Mouse (Mus musculus): ENCODE measurements around the gene Pepd. TPM values are rescaled to one million over a fixed set of nuclear protein-coding genes. Genes with fewer than 3 reads are reported as not detected.

Pepd gene
- polyA plus RNA-seq, 1 experiment from 2014 or later: 67.3 TPM

DNA sequence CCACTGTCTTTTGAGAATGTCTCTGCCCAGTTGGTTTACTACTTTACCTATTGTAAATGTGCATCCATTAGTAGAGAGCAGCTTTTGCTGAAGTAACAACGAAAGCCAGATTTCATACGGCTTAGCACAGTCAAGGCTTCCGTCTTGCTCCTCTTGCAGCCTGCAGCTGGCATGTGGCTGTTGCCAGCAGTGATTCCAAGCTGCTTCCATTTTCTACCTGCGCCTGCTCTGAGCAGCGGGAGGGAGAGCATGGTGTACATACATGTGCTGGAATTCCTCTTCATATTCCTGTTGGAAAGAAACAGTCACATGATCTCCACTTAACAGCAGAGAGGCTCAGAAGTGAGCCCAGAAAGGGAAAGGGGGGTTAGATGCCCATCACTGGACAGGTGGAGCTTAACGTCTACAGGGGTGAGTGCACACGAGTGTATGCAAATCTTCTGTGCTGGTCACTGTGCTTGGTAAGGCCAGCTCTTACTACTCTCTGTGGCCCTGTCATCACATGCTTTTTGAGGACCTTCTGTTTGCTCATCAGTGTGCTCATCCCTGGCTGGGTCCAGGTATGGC, 91.1 kb downstream of the Pepd start:
- Histone ChIP-seq H3K27ac (ENCODE audit: low read length) (no peak overlapping the region), H3K36me3 (ENCODE audit: control insufficient read depth, insufficient read depth, low read length) (no peaks in the 10 kb centered on the region), H3K9ac (ENCODE audit: low read length) (no peak overlapping the region), H3K4me3 (ENCODE audit: low read length) (no peak overlapping the region), H3K9me3 (ENCODE audit: control insufficient read depth, low read length) (no peaks in the 10 kb centered on the region), H3K27me3 (ENCODE audit: control insufficient read depth, insufficient read depth, low read depth, low read length) (no peaks in the 10 kb centered on the region), H3K4me1 (replicated peaks; ENCODE audit: control insufficient read depth, insufficient read depth, low read length) (no peaks in the 10 kb centered on the region), H3K4me2 (ENCODE audit: low read depth, low read length) (no peak overlapping the region)
- 61% methylated on average over 7 of the region's 7 CpGs for WGBS
- peak; percentile 82 for ATAC-seq (ENCODE audit: low read depth)

DNA sequence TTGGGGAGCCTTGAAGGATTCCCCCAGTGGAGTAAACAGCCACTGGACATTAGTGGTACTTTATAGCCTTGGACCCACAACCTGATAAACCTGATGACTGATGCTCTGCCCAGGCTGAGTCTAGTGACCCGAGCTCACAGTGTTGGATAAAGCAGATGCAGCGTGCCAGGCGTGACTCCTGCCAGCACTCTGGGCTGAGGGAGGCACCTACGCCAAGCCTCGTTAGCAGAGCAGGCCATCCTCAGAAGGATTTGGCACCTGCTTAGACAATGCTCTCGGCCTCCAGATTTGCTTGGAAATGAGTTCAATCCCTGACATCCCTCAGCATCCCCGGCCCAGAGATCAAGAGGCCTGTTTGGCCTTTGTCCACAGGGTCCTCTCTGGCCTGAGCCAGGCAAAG, 94.5 kb downstream of the Pepd start:
- Histone ChIP-seq H3K27ac (ENCODE audit: low read length) (no peak overlapping the region), H3K4me1 (replicated peaks; ENCODE audit: control insufficient read depth, insufficient read depth, low read length) (no peaks in the 10 kb centered on the region), H3K9ac (ENCODE audit: low read length) (no peak overlapping the region), H3K4me2 (ENCODE audit: low read depth, low read length) (no peak overlapping the region), H3K36me3 (ENCODE audit: control insufficient read depth, insufficient read depth, low read length) (no peaks in the 10 kb centered on the region), H3K9me3 (ENCODE audit: control insufficient read depth, low read length) (no peaks in the 10 kb centered on the region), H3K4me3 (ENCODE audit: low read length) (no peak overlapping the region), H3K27me3 (ENCODE audit: control insufficient read depth, insufficient read depth, low read depth, low read length) (no peaks in the 10 kb centered on the region)
- WGBS: 89% methylated on average over 7 of the region's 7 CpGs
- no peak for ATAC-seq (ENCODE audit: low read depth)

DNA sequence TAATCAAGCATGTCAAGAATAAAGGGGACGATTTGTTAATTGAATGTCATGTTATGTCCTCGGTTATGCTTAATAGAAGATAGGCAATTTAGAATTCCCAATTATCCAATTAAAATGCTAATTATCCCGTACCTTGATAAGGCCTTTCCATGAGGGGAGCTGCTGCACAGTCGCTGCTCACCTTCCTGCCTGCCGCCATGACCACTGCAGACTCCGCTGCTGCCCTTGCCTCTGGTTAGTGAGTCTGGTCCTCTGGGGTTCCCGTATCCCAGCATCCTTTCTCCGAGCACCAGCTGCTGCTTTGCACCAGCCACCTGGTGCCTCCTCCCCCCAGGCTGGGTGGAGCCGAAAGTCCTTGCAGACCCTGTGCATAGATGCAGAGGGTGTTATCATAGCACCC, 101.0 kb downstream of the Pepd start:
- Histone ChIP-seq H3K27ac (ENCODE audit: low read length) (no peak overlapping the region), H3K4me3 (ENCODE audit: low read length) (no peak overlapping the region), H3K9me3 (ENCODE audit: control insufficient read depth, low read length) (no peaks in the 10 kb centered on the region), H3K9ac (ENCODE audit: low read length) (no peak overlapping the region), H3K4me1 (replicated peaks; ENCODE audit: control insufficient read depth, insufficient read depth, low read length) (no peaks in the 10 kb centered on the region), H3K27me3 (ENCODE audit: control insufficient read depth, insufficient read depth, low read depth, low read length) (no peaks in the 10 kb centered on the region), H3K36me3 (ENCODE audit: control insufficient read depth, insufficient read depth, low read length) (no peaks in the 10 kb centered on the region), H3K4me2 (ENCODE audit: low read depth, low read length) (no peak overlapping the region)
- WGBS: 74% methylated on average over 9 of the region's 9 CpGs
- no peak for ATAC-seq (ENCODE audit: low read depth)

DNA sequence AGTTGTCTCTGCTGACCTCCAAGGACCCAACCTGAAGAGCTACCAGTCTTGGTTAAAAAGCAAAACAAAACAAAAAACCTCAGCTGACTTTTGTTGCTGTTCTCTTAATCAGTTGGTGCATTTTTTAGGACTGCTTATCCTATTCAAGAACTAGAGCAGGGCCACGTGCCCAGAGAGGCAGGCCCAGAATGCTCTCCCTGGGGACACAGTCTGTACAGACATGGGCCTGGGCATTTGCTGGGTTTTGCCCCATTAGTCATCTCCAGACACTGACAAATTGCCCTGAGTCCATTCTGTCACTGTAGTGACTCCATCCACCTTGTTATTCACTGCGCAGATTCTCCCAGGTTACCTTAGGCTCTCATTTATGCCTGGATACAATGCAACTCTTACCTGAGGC, 103.1 kb downstream of the Pepd start:
- ATAC-seq (ENCODE audit: low read depth): no peak
- Histone ChIP-seq H3K9me3 (ENCODE audit: control insufficient read depth, low read length) (no peaks in the 10 kb centered on the region), H3K4me1 (replicated peaks; ENCODE audit: control insufficient read depth, insufficient read depth, low read length) (no peaks in the 10 kb centered on the region), H3K27me3 (ENCODE audit: control insufficient read depth, insufficient read depth, low read depth, low read length) (no peaks in the 10 kb centered on the region), H3K4me3 (ENCODE audit: low read length) (no peak overlapping the region), H3K36me3 (ENCODE audit: control insufficient read depth, insufficient read depth, low read length) (no peaks in the 10 kb centered on the region), H3K27ac (ENCODE audit: low read length) (no peak overlapping the region), H3K4me2 (ENCODE audit: low read depth, low read length) (no peak overlapping the region), H3K9ac (ENCODE audit: low read length) (no peak overlapping the region)
- 77% methylated on average over 2 of the region's 2 CpGs for WGBS

DNA sequence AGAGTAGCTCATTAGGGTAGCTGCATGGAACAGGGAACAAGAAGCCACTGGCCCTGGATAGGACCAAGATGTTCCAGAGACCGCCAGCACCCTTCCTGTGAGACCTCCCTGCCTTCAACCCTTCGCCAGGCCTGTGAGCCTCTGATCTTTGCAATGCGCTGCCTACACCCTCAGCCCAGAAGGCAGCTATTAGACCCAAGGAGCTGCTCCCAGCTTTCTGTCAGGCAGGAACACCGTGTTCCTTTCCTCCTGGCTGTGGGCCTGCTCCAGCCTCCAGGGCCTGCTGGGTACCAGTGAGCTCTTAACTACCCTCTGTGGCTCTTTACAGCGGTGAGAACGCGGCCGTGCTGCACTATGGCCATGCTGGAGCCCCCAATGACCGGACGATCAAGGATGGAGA, 109.2 kb downstream of the Pepd start:
- no peak overlapping the region for H3K27ac ChIP-seq (ENCODE audit: low read length)
- H3K9me3 ChIP-seq (ENCODE audit: control insufficient read depth, low read length): no peaks in the 10 kb centered on the region
- H3K4me2 ChIP-seq (ENCODE audit: low read depth, low read length): no peak overlapping the region
- ATAC-seq (ENCODE audit: low read depth): no peak
- H3K27me3 ChIP-seq (ENCODE audit: control insufficient read depth, insufficient read depth, low read depth, low read length): no peaks in the 10 kb centered on the region
- H3K4me1 ChIP-seq (replicated peaks; ENCODE audit: control insufficient read depth, insufficient read depth, low read length): no peaks in the 10 kb centered on the region
- H3K4me3 ChIP-seq (ENCODE audit: low read length): no peak overlapping the region
- H3K9ac ChIP-seq (ENCODE audit: low read length): no peak overlapping the region
- no peaks in the 10 kb centered on the region for H3K36me3 ChIP-seq (ENCODE audit: control insufficient read depth, insufficient read depth, low read length)
- 90% methylated on average over 10 of the region's 10 CpGs for WGBS

DNA sequence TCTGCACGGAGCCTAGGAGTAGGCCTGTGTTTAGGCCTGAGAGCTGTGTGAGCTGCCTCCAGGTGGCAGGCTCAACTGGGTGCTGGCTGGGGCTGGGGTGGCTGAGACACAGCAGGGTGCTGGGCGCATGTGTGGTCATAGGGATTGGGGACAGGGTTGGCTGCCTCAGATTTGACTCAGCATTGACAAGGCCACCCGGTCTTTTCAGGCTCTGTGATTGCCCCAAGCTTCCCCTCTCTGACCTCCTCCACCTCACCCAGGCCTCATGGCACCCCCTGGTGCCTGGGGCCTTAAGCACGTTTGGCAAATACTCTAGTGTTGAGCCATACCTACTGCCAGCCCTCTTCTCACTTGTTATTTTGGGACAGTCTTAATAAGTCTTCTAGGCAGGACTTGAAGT, 111.1 kb downstream of the Pepd start:
- H3K4me3 ChIP-seq (ENCODE audit: low read length): no peak overlapping the region
- H3K4me2 ChIP-seq (ENCODE audit: low read depth, low read length): no peak overlapping the region
- no peak overlapping the region for H3K9ac ChIP-seq (ENCODE audit: low read length)
- H3K9me3 ChIP-seq (ENCODE audit: control insufficient read depth, low read length): no peaks in the 10 kb centered on the region
- 83% methylated on average over 4 of the region's 4 CpGs for WGBS
- H3K27me3 ChIP-seq (ENCODE audit: control insufficient read depth, insufficient read depth, low read depth, low read length): no peaks in the 10 kb centered on the region
- no peak overlapping the region for H3K27ac ChIP-seq (ENCODE audit: low read length)
- ATAC-seq (ENCODE audit: low read depth): no peak
- peaks cover 3% of the 10 kb centered on the region; the same call in 1 of the 2 replicates for H3K4me1 ChIP-seq (replicated peaks; ENCODE audit: control insufficient read depth, insufficient read depth, low read length)
- H3K36me3 ChIP-seq (ENCODE audit: control insufficient read depth, insufficient read depth, low read length): no peaks in the 10 kb centered on the region

DNA sequence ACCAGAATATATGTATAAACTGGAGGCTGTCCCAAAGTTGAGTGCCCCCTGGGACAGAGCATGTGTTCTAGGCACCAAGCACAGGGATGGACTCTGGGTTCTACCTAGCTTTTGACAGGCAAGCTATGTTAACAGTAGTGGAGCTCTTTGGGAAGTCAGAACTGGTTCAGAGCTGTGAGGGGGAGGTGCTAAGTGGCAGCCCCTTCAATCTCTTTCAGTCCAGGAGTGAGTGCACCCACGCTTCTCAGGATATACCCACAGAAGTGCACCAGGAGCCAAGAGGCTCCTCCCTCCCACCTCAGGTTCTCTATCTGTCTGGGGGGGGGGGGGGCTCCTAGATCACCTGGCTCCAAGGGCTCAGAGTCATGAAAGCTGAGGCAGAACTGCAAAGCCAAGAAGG, 112.2 kb downstream of the Pepd start:
- Histone ChIP-seq H3K9me3 (ENCODE audit: control insufficient read depth, low read length) (no peaks in the 10 kb centered on the region), H3K27ac (ENCODE audit: low read length) (no peak overlapping the region), H3K4me2 (ENCODE audit: low read depth, low read length) (no peak overlapping the region), H3K4me3 (ENCODE audit: low read length) (no peak overlapping the region), H3K9ac (ENCODE audit: low read length) (no peak overlapping the region), H3K4me1 (replicated peaks; ENCODE audit: control insufficient read depth, insufficient read depth, low read length) (peaks cover 3% of the 10 kb centered on the region; the same call in 1 of the 2 replicates), H3K36me3 (ENCODE audit: control insufficient read depth, insufficient read depth, low read length) (no peaks in the 10 kb centered on the region), H3K27me3 (ENCODE audit: control insufficient read depth, insufficient read depth, low read depth, low read length) (no peaks in the 10 kb centered on the region)
- WGBS: 56% methylated on average over 1 of the region's 1 CpGs
- no peak for ATAC-seq (ENCODE audit: low read depth)

DNA sequence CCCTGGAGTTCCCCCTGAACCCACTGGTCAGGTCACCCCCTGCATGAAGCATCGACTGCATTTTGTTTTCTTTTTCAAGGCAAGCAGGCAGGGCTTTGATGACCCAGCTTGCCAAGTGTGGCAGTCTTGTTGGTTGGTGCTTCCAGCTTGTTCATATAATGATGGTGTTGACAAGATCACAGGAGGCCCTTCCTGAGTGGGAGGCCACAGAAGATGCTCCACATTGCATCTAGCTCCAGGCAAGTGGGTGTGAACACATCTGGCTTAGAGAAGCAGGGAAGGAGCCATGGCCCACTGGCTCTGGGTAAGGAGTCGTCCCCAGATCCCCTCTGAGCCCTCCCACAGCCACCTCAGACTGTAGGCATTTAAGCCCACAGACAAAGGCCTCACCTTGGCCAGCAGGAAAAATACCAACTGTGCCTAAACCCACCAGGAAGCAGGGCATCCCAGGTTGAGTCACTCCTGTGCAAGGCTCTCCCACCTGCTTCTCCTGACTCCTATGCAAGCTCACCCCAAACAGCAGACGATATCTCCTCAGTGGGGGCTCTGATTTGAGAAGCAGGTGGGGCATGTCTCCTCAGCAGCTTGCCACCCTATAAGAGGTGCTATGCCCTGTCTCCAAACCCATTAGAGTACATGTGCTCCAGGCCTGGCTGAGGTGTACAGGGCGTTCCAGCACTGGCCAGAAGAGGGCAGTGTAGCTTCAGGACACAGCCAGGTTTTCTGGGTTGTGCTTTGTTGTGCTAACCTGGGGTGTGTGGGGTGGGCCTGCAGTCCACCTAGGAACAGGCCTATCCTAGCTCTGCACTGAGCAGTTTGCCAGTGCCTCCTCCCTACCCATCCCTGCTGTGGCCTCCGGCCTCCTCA, 113.5 kb downstream of the Pepd start:
- no peak overlapping the region for H3K27ac ChIP-seq (ENCODE audit: low read length)
- H3K4me2 ChIP-seq (ENCODE audit: low read depth, low read length): no peak overlapping the region
- no peak overlapping the region for H3K4me3 ChIP-seq (ENCODE audit: low read length)
- ATAC-seq (ENCODE audit: low read depth): peak; percentile 53
- H3K9me3 ChIP-seq (ENCODE audit: control insufficient read depth, low read length): no peaks in the 10 kb centered on the region
- H3K36me3 ChIP-seq (ENCODE audit: control insufficient read depth, insufficient read depth, low read length): no peaks in the 10 kb centered on the region
- H3K4me1 ChIP-seq (replicated peaks; ENCODE audit: control insufficient read depth, insufficient read depth, low read length): peaks cover 3% of the 10 kb centered on the region; the same call in 1 of the 2 replicates
- no peaks in the 10 kb centered on the region for H3K27me3 ChIP-seq (ENCODE audit: control insufficient read depth, insufficient read depth, low read depth, low read length)
- H3K9ac ChIP-seq (ENCODE audit: low read length): no peak overlapping the region
- 29% methylated on average over 5 of the region's 5 CpGs for WGBS

DNA sequence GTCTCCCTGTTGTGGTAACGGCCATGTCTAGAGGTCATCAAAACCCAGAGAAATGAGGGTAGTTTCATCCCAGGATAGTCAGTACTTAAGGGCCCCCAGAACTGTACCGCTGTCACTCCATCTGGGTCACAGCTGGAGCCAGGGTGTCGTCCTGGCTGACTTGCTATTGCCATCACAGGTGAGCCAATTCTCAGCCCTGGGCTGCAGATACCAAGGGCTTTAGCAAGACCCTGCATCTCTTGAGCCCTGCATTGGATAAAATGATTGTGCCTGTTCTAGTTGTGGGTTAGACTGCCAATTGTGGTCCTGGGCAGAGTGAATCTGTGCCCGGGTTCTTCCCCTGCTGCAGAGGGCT, 114.1 kb downstream of the Pepd start:
- Histone ChIP-seq H3K36me3 (ENCODE audit: control insufficient read depth, insufficient read depth, low read length) (no peaks in the 10 kb centered on the region), H3K4me3 (ENCODE audit: low read length) (no peak overlapping the region), H3K27ac (ENCODE audit: low read length) (no peak overlapping the region), H3K27me3 (ENCODE audit: control insufficient read depth, insufficient read depth, low read depth, low read length) (no peaks in the 10 kb centered on the region), H3K4me1 (replicated peaks; ENCODE audit: control insufficient read depth, insufficient read depth, low read length) (peaks cover 3% of the 10 kb centered on the region; the same call in 1 of the 2 replicates), H3K4me2 (ENCODE audit: low read depth, low read length) (no peak overlapping the region), H3K9ac (ENCODE audit: low read length) (no peak overlapping the region), H3K9me3 (ENCODE audit: control insufficient read depth, low read length) (no peaks in the 10 kb centered on the region)
- WGBS: 71% methylated on average over 4 of the region's 4 CpGs
- no peak for ATAC-seq (ENCODE audit: low read depth)
